Mouse (Mus musculus) testis, postnatal 10 days (tissue): ENCODE results near the gene Nr2e1.

ENCODE experiments used
- DNase-seq: peaks from one replicate; pipeline ENCODE4 v3.0.0; 2021; ENCODE audit warnings: low spot score

The Nr2e1 gene

GRCm38 (mm10) chr10:42587961-42588750 is 4.7 kb upstream of the Nr2e1 start:
- no peak for DNase-seq

GRCm38 (mm10) chr10:42585596-42586305 is 2.3 kb upstream of the Nr2e1 start:
- DNase-seq = no peak

- no peak for DNase-seq
Observed at GRCm38 (mm10) chr10:42585156-42585555, 1.7 kb upstream of the Nr2e1 start.

- DNase-seq = no peak
Observed at GRCm38 (mm10) chr10:42584436-42584983, 1.1 kb upstream of the Nr2e1 start.

GRCm38 (mm10) chr10:42583902-42584435 is 537 bp upstream of the Nr2e1 start:
- no peak for DNase-seq

GRCm38 (mm10) chr10:42582566-42583110 is 794 bp downstream of the Nr2e1 start:
- DNase-seq = peak; percentile 49

- peak; percentile 29 for DNase-seq
Observed at GRCm38 (mm10) chr10:42581694-42582565, 1.5 kb downstream of the Nr2e1 start.

GRCm38 (mm10) chr10:42580951-42581277 is 2.5 kb downstream of the Nr2e1 start:
- DNase-seq = no peak

- no peak for DNase-seq
Observed at GRCm38 (mm10) chr10:42580131-42580950, 3.1 kb downstream of the Nr2e1 start.

GRCm38 (mm10) chr10:42579475-42580130 is 3.8 kb downstream of the Nr2e1 start:
- no peak for DNase-seq

- DNase-seq = no peak
Observed at GRCm38 (mm10) chr10:42578698-42579474, 4.5 kb downstream of the Nr2e1 start.

- no peak for DNase-seq
Observed at GRCm38 (mm10) chr10:42578281-42578675, 5.2 kb downstream of the Nr2e1 start.

- DNase-seq = no peak
Observed at GRCm38 (mm10) chr10:42577525-42578280, 5.7 kb downstream of the Nr2e1 start.

GRCm38 (mm10) chr10:42574639-42575038 is 8.8 kb downstream of the Nr2e1 start:
- no peak for DNase-seq

- DNase-seq = no peak
Observed at GRCm38 (mm10) chr10:42572971-42573370, 10.5 kb downstream of the Nr2e1 start.

GRCm38 (mm10) chr10:42572567-42572966 is 10.9 kb downstream of the Nr2e1 start:
- DNase-seq = no peak

GRCm38 (mm10) chr10:42562272-42562671 is 21.2 kb downstream of the Nr2e1 start:
- DNase-seq = peak; percentile 58

- DNase-seq = no peak
Observed at GRCm38 (mm10) chr10:42559581-42560200, 23.7 kb downstream of the Nr2e1 start.
